ENCODE assay signal across 21 mouse cellular contexts in the genomic region with DNA sequence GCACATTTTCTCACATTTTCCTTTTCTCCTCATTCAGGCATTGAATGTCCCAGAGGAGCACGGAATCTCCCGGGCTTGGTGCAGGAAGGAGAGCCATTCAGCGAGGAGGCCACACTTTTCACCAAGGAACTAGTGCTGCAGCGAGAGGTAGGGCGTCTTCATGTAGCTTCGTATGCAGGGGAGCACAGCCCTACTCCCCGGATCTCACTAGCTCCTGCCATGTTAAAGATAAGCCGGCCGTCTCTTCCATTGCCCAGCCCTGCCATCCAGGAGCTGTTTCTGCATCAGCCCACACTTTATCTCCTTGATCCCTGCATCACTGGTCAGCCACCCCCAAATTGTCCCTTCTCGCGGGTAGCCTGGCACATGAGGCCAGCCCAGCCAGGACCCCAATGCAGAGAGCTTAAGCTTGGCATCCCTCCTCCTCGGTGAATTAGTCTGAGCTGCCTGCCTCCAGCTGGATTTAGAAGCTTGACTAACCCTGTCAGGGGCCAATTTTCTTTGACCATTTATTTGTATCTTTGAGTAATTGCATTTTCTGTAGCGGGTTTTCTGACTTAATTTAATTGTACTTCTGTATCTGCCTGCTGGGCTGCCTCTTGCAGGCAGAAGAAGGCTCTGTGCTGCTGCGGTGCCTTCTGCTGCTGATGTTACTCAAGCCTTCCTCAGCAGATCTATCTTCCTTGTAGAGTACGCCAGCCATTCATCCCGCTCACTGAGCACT. TPM values are rescaled to one million over a fixed set of nuclear protein-coding genes. Genes with fewer than 3 reads are reported as not detected.
DNase-seq lines count a peak whose midpoint lies in the region; ATAC-seq lines count a peak whose summit lies in the region.
"Had no signal": no experiment of that assay in that cellular context is flagged by ENCODE, and none has a peak within 500 bp of the region (broad histone marks: within the 10 kb centered on the region; RNA-seq: fewer than 3 reads in every experiment).

No protein-coding gene starts in this region.

- no peak overlapping the region for H3K4me2 ChIP-seq in embryonic facial prominence, embryonic 13.5 days
- H3K4me2 ChIP-seq in midbrain, embryonic 11.5 days: no peak overlapping the region
- no peak overlapping the region for H3K4me2 ChIP-seq in midbrain, embryonic 12.5 days (replicated peaks)
- H3K4me2 ChIP-seq in neural tube, embryonic 15.5 days: 0 out of 2 replicates have a peak overlapping the region, but pooled peaks have one; percentile 6
- H3K4me2 ChIP-seq: embryonic facial prominence, embryonic 15.5 days; stomach, embryonic 15.5 days had no signal

- H3K27me3 ChIP-seq in embryonic facial prominence, embryonic 13.5 days: no peaks in the 10 kb centered on the region
- H3K27me3 ChIP-seq in embryonic facial prominence, embryonic 10.5 days (replicated peaks; ENCODE audit: low read depth, poor library complexity, severe bottlenecking): no peaks in the 10 kb centered on the region
- H3K27me3 ChIP-seq in midbrain, embryonic 10.5 days (ENCODE audit: low read depth, poor library complexity, severe bottlenecking): no peaks in the 10 kb centered on the region
- H3K27me3 ChIP-seq in midbrain, embryonic 11.5 days (ENCODE audit: control insufficient read depth, insufficient read depth, low read length): no peaks in the 10 kb centered on the region
- H3K27me3 ChIP-seq in midbrain, embryonic 12.5 days: no peaks in the 10 kb centered on the region
- no peaks in the 10 kb centered on the region for H3K27me3 ChIP-seq in neural tube, embryonic 15.5 days (replicated peaks)
- H3K27me3 ChIP-seq: embryonic facial prominence, embryonic 15.5 days; stomach, embryonic 15.5 days had no signal

- 83% methylated on average over 16 of the region's 16 CpGs for WGBS in embryonic facial prominence, embryonic 13.5 days
- 88% methylated on average over 16 of the region's 16 CpGs for WGBS in embryonic facial prominence, embryonic 10.5 days
- WGBS in midbrain, embryonic 10.5 days: 87% methylated on average over 16 of the region's 16 CpGs
- WGBS in midbrain, embryonic 11.5 days: 84% methylated on average over 16 of the region's 16 CpGs
- 80% methylated on average over 16 of the region's 16 CpGs for WGBS in midbrain, embryonic 12.5 days
- 55% methylated on average over 16 of the region's 16 CpGs for WGBS in neural tube, embryonic 15.5 days

- no peak for DNase-seq in embryonic facial prominence, embryonic 10.5 days (ENCODE audit: low spot score)
- no peak for DNase-seq in midbrain, embryonic 10.5 days (ENCODE audit: low spot score)
- no peak for DNase-seq in midbrain, embryonic 11.5 days (ENCODE audit: low spot score, missing footprints)
- no peak for DNase-seq in kidney, postnatal 14 days
- DNase-seq in adrenal gland, postnatal 25 days: no peak
- DNase-seq: adrenal gland, postnatal 14 days; cerebellum, adult 8-10 months; gastrocnemius, postnatal 14 days; kidney, adult 8-10 months; kidney, postnatal 4 days; lung, adult 18-20 months; right cerebral cortex, adult 18-20 months; spleen, adult 18-20 months; thymus, adult 2 months had no signal

- no peak overlapping the region for H3K9ac ChIP-seq in embryonic facial prominence, embryonic 13.5 days
- H3K9ac ChIP-seq in midbrain, embryonic 11.5 days (ENCODE audit: low read length): no peak overlapping the region
- no peak overlapping the region; the same call in 1 of the 2 replicates for H3K9ac ChIP-seq in midbrain, embryonic 12.5 days (replicated peaks)
- no peak overlapping the region for H3K9ac ChIP-seq in neural tube, embryonic 15.5 days (replicated peaks)
- H3K9ac ChIP-seq: embryonic facial prominence, embryonic 15.5 days; stomach, embryonic 15.5 days had no signal

- peak overlapping the region; percentile 22; the same call in 1 of the 2 replicates for H3K27ac ChIP-seq in embryonic facial prominence, embryonic 13.5 days
- no peak overlapping the region for H3K27ac ChIP-seq in embryonic facial prominence, embryonic 10.5 days (replicated peaks)
- H3K27ac ChIP-seq in midbrain, embryonic 10.5 days (replicated peaks): peak overlapping the region; percentile 42; the same call in 1 of the 2 replicates
- H3K27ac ChIP-seq in midbrain, embryonic 11.5 days (ENCODE audit: low read depth, low read length): no peak overlapping the region
- H3K27ac ChIP-seq in midbrain, embryonic 12.5 days (replicated peaks): no peak overlapping the region
- H3K27ac ChIP-seq in neural tube, embryonic 15.5 days (replicated peaks): peak overlapping the region; percentile 51; the same call in 1 of the 2 replicates
- H3K27ac ChIP-seq: embryonic facial prominence, embryonic 15.5 days; stomach, embryonic 15.5 days had no signal

- ATAC-seq in embryonic facial prominence, embryonic 13.5 days (ENCODE audit: insufficient number of reproducible peaks, insufficient read depth, low FRiP score, low TSS enrichment, low read depth): no peak
- ATAC-seq in midbrain, embryonic 11.5 days (ENCODE audit: low FRiP score): no peak
- 0 out of 2 replicates have a peak, but pooled peaks have one; percentile 41 for ATAC-seq in midbrain, embryonic 12.5 days (ENCODE audit: low FRiP score, low read depth)
- peak; percentile 53; the same call in 1 of the 2 replicates for ATAC-seq in neural tube, embryonic 15.5 days (ENCODE audit: low FRiP score)

- no peaks in the 10 kb centered on the region for H3K4me1 ChIP-seq in embryonic facial prominence, embryonic 13.5 days
- H3K4me1 ChIP-seq in embryonic facial prominence, embryonic 10.5 days: peaks cover 13% of the 10 kb centered on the region
- H3K4me1 ChIP-seq in midbrain, embryonic 10.5 days: peaks cover 21% of the 10 kb centered on the region
- peaks cover 10% of the 10 kb centered on the region for H3K4me1 ChIP-seq in midbrain, embryonic 11.5 days (ENCODE audit: control insufficient read depth, insufficient read depth, low read length)
- H3K4me1 ChIP-seq in midbrain, embryonic 12.5 days: peaks cover 15% of the 10 kb centered on the region
- peaks cover 19% of the 10 kb centered on the region for H3K4me1 ChIP-seq in neural tube, embryonic 15.5 days
- H3K4me1 ChIP-seq: embryonic facial prominence, embryonic 15.5 days; stomach, embryonic 15.5 days had no signal

- H3K36me3 ChIP-seq in embryonic facial prominence, embryonic 13.5 days: peaks cover 18% of the 10 kb centered on the region
- H3K36me3 ChIP-seq in embryonic facial prominence, embryonic 10.5 days (replicated peaks): peaks cover 22% of the 10 kb centered on the region
- peaks cover 18% of the 10 kb centered on the region for H3K36me3 ChIP-seq in midbrain, embryonic 10.5 days
- no peaks in the 10 kb centered on the region for H3K36me3 ChIP-seq in midbrain, embryonic 11.5 days (ENCODE audit: control insufficient read depth, insufficient read depth, low read length)
- H3K36me3 ChIP-seq in midbrain, embryonic 12.5 days: peaks cover 10% of the 10 kb centered on the region; the same call in 1 of the 2 replicates
- no peaks in the 10 kb centered on the region for H3K36me3 ChIP-seq in neural tube, embryonic 15.5 days

- H3K4me3 ChIP-seq in embryonic facial prominence, embryonic 13.5 days: no peak overlapping the region
- H3K4me3 ChIP-seq in embryonic facial prominence, embryonic 10.5 days: no peak overlapping the region
- no peak overlapping the region for H3K4me3 ChIP-seq in midbrain, embryonic 10.5 days
- no peak overlapping the region for H3K4me3 ChIP-seq in midbrain, embryonic 11.5 days (ENCODE audit: low read depth, low read length)
- H3K4me3 ChIP-seq in midbrain, embryonic 12.5 days: no peak overlapping the region
- no peak overlapping the region for H3K4me3 ChIP-seq in neural tube, embryonic 15.5 days (replicated peaks)
- H3K4me3 ChIP-seq: embryonic facial prominence, embryonic 15.5 days; stomach, embryonic 15.5 days had no signal

- no peaks in the 10 kb centered on the region for H3K9me3 ChIP-seq in embryonic facial prominence, embryonic 13.5 days
- H3K9me3 ChIP-seq in embryonic facial prominence, embryonic 10.5 days: no peaks in the 10 kb centered on the region
- H3K9me3 ChIP-seq in midbrain, embryonic 10.5 days (replicated peaks): no peaks in the 10 kb centered on the region
- no peaks in the 10 kb centered on the region for H3K9me3 ChIP-seq in midbrain, embryonic 11.5 days (ENCODE audit: control insufficient read depth, low read length)
- no peaks in the 10 kb centered on the region for H3K9me3 ChIP-seq in midbrain, embryonic 12.5 days
- no peaks in the 10 kb centered on the region for H3K9me3 ChIP-seq in neural tube, embryonic 15.5 days (replicated peaks)
- H3K9me3 ChIP-seq: embryonic facial prominence, embryonic 15.5 days; stomach, embryonic 15.5 days had no signal

RNA-seq across cellular contexts. Expression of gene Lrrc4, which starts 35.6 kb away (rescaled TPM):
- polyA plus RNA-seq in embryonic facial prominence, embryonic 13.5 days (2015; fragmentation: Nextera tagmentation; extraction: Ambion mirVana): 1.2 and 1.3 TPM in 2 replicates
- polyA plus RNA-seq in embryonic facial prominence, embryonic 10.5 days (2016; fragmentation: Nextera tagmentation; extraction: Ambion mirVana): 0.79 and 0.98 TPM in 2 replicates
- 1.5 and 2.3 TPM in 2 replicates for polyA plus RNA-seq in midbrain, embryonic 10.5 days (2016; fragmentation: Nextera tagmentation; extraction: Ambion mirVana)
- 2.2 and 2.7 TPM in 2 replicates for polyA plus RNA-seq in midbrain, embryonic 11.5 days (2014; fragmentation: Nextera tagmentation; extraction: Ambion mirVana)
- polyA plus RNA-seq in midbrain, embryonic 12.5 days (2016; fragmentation: Nextera tagmentation; extraction: Ambion mirVana): 3.8 TPM in 2 replicates
- polyA plus RNA-seq in neural tube, embryonic 15.5 days (2015; fragmentation: Nextera tagmentation; extraction: Ambion mirVana): 7.2 and 8.5 TPM in 2 replicates
- total RNA-seq in adrenal gland, postnatal 25 days (2021): 3.5 and 3.7 TPM in 2 replicates
- total RNA-seq: liver, adult 2 months; neutrophil, adult 5-6 weeks had no signal

Comparison
In these comparisons a context has a peak if more than half of its experiments do, and no peak if none do; other contexts are left out.
1. ATAC-seq: peak in midbrain, embryonic 12.5 days (single experiment) and neural tube, embryonic 15.5 days (single experiment); none in embryonic facial prominence, embryonic 13.5 days (single experiment) and midbrain, embryonic 11.5 days (single experiment).
2. H3K27ac ChIP-seq: peak in embryonic facial prominence, embryonic 13.5 days (single experiment), midbrain, embryonic 10.5 days (single experiment) and neural tube, embryonic 15.5 days (single experiment); none in embryonic facial prominence, embryonic 10.5 days (single experiment), midbrain, embryonic 11.5 days (single experiment) and midbrain, embryonic 12.5 days (single experiment).